Mouse (Mus musculus) heart, embryonic 13.5 days (tissue): ENCODE results near the gene Gpsm2. TPM values are rescaled to one million over a fixed set of nuclear protein-coding genes. Genes with fewer than 3 reads are reported as not detected.
A peak's percentile ranks its signal among the peaks of the same experiment; 100 is the strongest.
"Not testable (repeated sequence)": the region's sequence is repeated elsewhere in the genome, so short reads cannot be mapped to it uniquely, and the experiment has no call there.

Experiments
- ATAC-seq: fragments of 200-750 bp; cut with Nextera tagmentation; 2 replicates; pipeline ENCODE4 v1.8.0; 2017; ENCODE audit warnings: moderate TSS enrichment; ENCODE audit not compliant: insufficient number of reproducible peaks, low FRiP score, low TSS enrichment; ENCODE audit errors: extremely low read depth
- H3K27ac ChIP-seq: fragments of 300-500 bp; sonication (generic); replicated peaks from 2 replicates; pipeline ENCODE4 v1.5.1; 2015; ENCODE audit warnings: moderate library complexity, mild to moderate bottlenecking, inconsistent platforms
- H3K27me3 ChIP-seq: fragments of 300-500 bp; sonication (generic); replicated peaks from 2 replicates; pipeline ENCODE4 v1.6.1; 2015; ENCODE audit warnings: mild to moderate bottlenecking, inconsistent platforms
- H3K36me3 ChIP-seq: fragments of 300-500 bp; sonication (generic); 2 replicates; pipeline ENCODE4 v1.6.1; 2015; ENCODE audit warnings: mild to moderate bottlenecking, inconsistent platforms
- H3K4me1 ChIP-seq: fragments of 300-500 bp; sonication (generic); 2 replicates; pipeline ENCODE4 v1.6.1; 2015; ENCODE audit warnings: inconsistent platforms
- H3K4me2 ChIP-seq: fragments of 300-500 bp; sonication (generic); 2 replicates; pipeline ENCODE4 v1.6.1; 2015; ENCODE audit warnings: inconsistent platforms, mild to moderate bottlenecking, moderate library complexity
- H3K4me3 ChIP-seq: fragments of 300-500 bp; sonication (generic); 2 replicates; pipeline ENCODE4 v1.5.1; 2015; ENCODE audit warnings: moderate library complexity, mild to moderate bottlenecking, inconsistent platforms
- H3K9ac ChIP-seq: fragments of 300-500 bp; sonication (generic); 2 replicates; pipeline ENCODE4 v1.6.1; 2015; ENCODE audit warnings: inconsistent platforms, mild to moderate bottlenecking, moderate library complexity
- H3K9me3 ChIP-seq: fragments of 300-500 bp; sonication (generic); 2 replicates; pipeline ENCODE4 v1.6.1; 2016; ENCODE audit warnings: inconsistent platforms
- WGBS: fragments of 180-500 bp; shearing (Covaris S2); methylation state at CpG from one replicate; pipeline ENCODE4 v1.1.7; 2015; ENCODE audit warnings: mixed read lengths; 5-methylcytosine and 5-hydroxymethylcytosine counted together
- polyA plus RNA-seq: library from polyadenylated mRNA; unstranded; fragments of >200 nt; fragmentation: Nextera tagmentation; extraction: Ambion mirVana; gene quantifications from 2 replicates; pipeline ENCODE4 v1.2.1, GENCODE M21; 2015

Gene Gpsm2
- polyA plus RNA-seq, 1 experiment from 2014 or later = 27.1 TPM

- no peak overlapping the region for H3K27ac ChIP-seq
- no peak for ATAC-seq
Measured at GRCm38 (mm10) chr3:108694321-108694720, 27.8 kb downstream of the Gpsm2 start.

GRCm38 (mm10) chr3:108689979-108690378 is 32.1 kb downstream of the Gpsm2 start:
- Histone ChIP-seq H3K9ac (no peak overlapping the region), H3K4me3 (no peak overlapping the region), H3K4me1 (no peaks in the 10 kb centered on the region), H3K36me3 (peaks cover 69% of the 10 kb centered on the region), H3K27me3 (no peaks in the 10 kb centered on the region), H3K9me3 (no peaks in the 10 kb centered on the region), H3K4me2 (no peak overlapping the region), H3K27ac (no peak overlapping the region)
- ATAC-seq = no peak
- 82% methylated on average over 4 of the region's 4 CpGs for WGBS

More at GRCm38 (mm10) chr3:108694321-108694720, 27.8 kb downstream of the Gpsm2 start:
- 65% methylated on average over 9 of the region's 9 CpGs for WGBS
- peaks cover 68% of the 10 kb centered on the region for H3K36me3 ChIP-seq
- H3K4me1 ChIP-seq = no peaks in the 10 kb centered on the region
- H3K27me3 ChIP-seq = no peaks in the 10 kb centered on the region
- H3K9me3 ChIP-seq = no peaks in the 10 kb centered on the region
- H3K4me2 ChIP-seq = no peak overlapping the region
- H3K4me3 ChIP-seq = no peak overlapping the region
- no peak overlapping the region for H3K9ac ChIP-seq

GRCm38 (mm10) chr3:108689446-108689845 is 32.7 kb downstream of the Gpsm2 start:
- H3K4me1 ChIP-seq = no peaks in the 10 kb centered on the region
- 88% methylated on average over 8 of the region's 8 CpGs for WGBS
- no peaks in the 10 kb centered on the region for H3K9me3 ChIP-seq
- H3K4me3 ChIP-seq = no peak overlapping the region
- no peak overlapping the region for H3K27ac ChIP-seq
- H3K27me3 ChIP-seq = no peaks in the 10 kb centered on the region
- no peak for ATAC-seq
- peaks cover 67% of the 10 kb centered on the region for H3K36me3 ChIP-seq
- no peak overlapping the region for H3K9ac ChIP-seq
- no peak overlapping the region for H3K4me2 ChIP-seq

- Histone ChIP-seq H3K4me2 (no peak overlapping the region), H3K9me3 (no peaks in the 10 kb centered on the region), H3K27me3 (no peaks in the 10 kb centered on the region), H3K36me3 (peaks cover 67% of the 10 kb centered on the region), H3K27ac (no peak overlapping the region), H3K4me1 (no peaks in the 10 kb centered on the region), H3K4me3 (no peak overlapping the region), H3K9ac (no peak overlapping the region)
- 88% methylated on average over 6 of the region's 6 CpGs for WGBS
- ATAC-seq = no peak
Measured at GRCm38 (mm10) chr3:108689015-108689441, 33.1 kb downstream of the Gpsm2 start.

GRCm38 (mm10) chr3:108685701-108686100 is 36.4 kb downstream of the Gpsm2 start:
- no peak overlapping the region for H3K9ac ChIP-seq
- H3K36me3 ChIP-seq = peaks cover 87% of the 10 kb centered on the region
- WGBS = 95% methylated on average over 7 of the region's 7 CpGs
- H3K27me3 ChIP-seq = no peaks in the 10 kb centered on the region
- no peak overlapping the region for H3K4me2 ChIP-seq
- H3K4me3 ChIP-seq = no peak overlapping the region
- ATAC-seq = no peak
- H3K27ac ChIP-seq = no peak overlapping the region
- no peaks in the 10 kb centered on the region for H3K4me1 ChIP-seq
- H3K9me3 ChIP-seq = no peaks in the 10 kb centered on the region

- H3K4me1 ChIP-seq, H3K4me3 ChIP-seq, ATAC-seq, H3K9ac ChIP-seq, H3K27me3 ChIP-seq, H3K27ac ChIP-seq, H3K4me2 ChIP-seq, H3K9me3 ChIP-seq: not testable (repeated sequence)
- 88% methylated on average over 5 of the region's 5 CpGs for WGBS
- H3K36me3 ChIP-seq = peaks cover 90% of the 10 kb centered on the region
Measured at GRCm38 (mm10) chr3:108683597-108683996, 38.5 kb downstream of the Gpsm2 start.

- H3K4me3 ChIP-seq = no peak overlapping the region
- H3K9me3 ChIP-seq = no peaks in the 10 kb centered on the region
- no peaks in the 10 kb centered on the region for H3K27me3 ChIP-seq
- no peak for ATAC-seq
- WGBS = 78% methylated on average over 4 of the region's 4 CpGs
- no peaks in the 10 kb centered on the region for H3K4me1 ChIP-seq
- H3K4me2 ChIP-seq = no peak overlapping the region
- no peak overlapping the region for H3K27ac ChIP-seq
- H3K36me3 ChIP-seq = peaks cover 96% of the 10 kb centered on the region
- no peak overlapping the region for H3K9ac ChIP-seq
Measured at GRCm38 (mm10) chr3:108681004-108681403, 41.1 kb downstream of the Gpsm2 start.

- no peaks in the 10 kb centered on the region for H3K9me3 ChIP-seq
- WGBS = 70% methylated on average over 4 of the region's 4 CpGs
- no peak overlapping the region for H3K9ac ChIP-seq
- H3K4me2 ChIP-seq = no peak overlapping the region
- no peak overlapping the region for H3K4me3 ChIP-seq
- ATAC-seq = no peak
- no peak overlapping the region for H3K27ac ChIP-seq
- peaks cover 92% of the 10 kb centered on the region for H3K36me3 ChIP-seq
- no peaks in the 10 kb centered on the region for H3K27me3 ChIP-seq
- no peaks in the 10 kb centered on the region for H3K4me1 ChIP-seq
Measured at GRCm38 (mm10) chr3:108676616-108677015, 45.5 kb downstream of the Gpsm2 start.

GRCm38 (mm10) chr3:108660941-108661340 is 61.2 kb downstream of the Gpsm2 start:
- Histone ChIP-seq H3K4me2 (no peak overlapping the region), H3K27me3 (no peaks in the 10 kb centered on the region), H3K4me3 (no peak overlapping the region), H3K4me1 (no peaks in the 10 kb centered on the region), H3K27ac (no peak overlapping the region), H3K9me3 (peaks cover 3% of the 10 kb centered on the region; the same call in 1 of the 2 replicates), H3K36me3 (peaks cover 65% of the 10 kb centered on the region), H3K9ac (no peak overlapping the region)
- WGBS = 84% methylated on average over 1 of the region's 1 CpGs
- no peak for ATAC-seq

- 90% methylated on average over 9 of the region's 9 CpGs for WGBS
- no peak overlapping the region for H3K9ac ChIP-seq
Measured at GRCm38 (mm10) chr3:108658612-108659011, 63.5 kb downstream of the Gpsm2 start.

GRCm38 (mm10) chr3:108655486-108655885 is 66.6 kb downstream of the Gpsm2 start:
- no peak overlapping the region for H3K27ac ChIP-seq
- no peak for ATAC-seq

More at GRCm38 (mm10) chr3:108658612-108659011, 63.5 kb downstream of the Gpsm2 start:
- Histone ChIP-seq H3K4me3 (no peak overlapping the region), H3K27me3 (no peaks in the 10 kb centered on the region), H3K36me3 (peaks cover 43% of the 10 kb centered on the region), H3K27ac (no peak overlapping the region), H3K4me2 (no peak overlapping the region), H3K4me1 (peaks cover 9% of the 10 kb centered on the region), H3K9me3 (peaks cover 3% of the 10 kb centered on the region; the same call in 1 of the 2 replicates)
- no peak for ATAC-seq

GRCm38 (mm10) chr3:108654566-108654965 is 67.5 kb downstream of the Gpsm2 start:
- H3K9ac ChIP-seq = peak overlapping the region; percentile 89
- no peak for ATAC-seq
- H3K4me2 ChIP-seq = peak overlapping the region; percentile 75
- H3K9me3 ChIP-seq = no peaks in the 10 kb centered on the region
- H3K4me3 ChIP-seq = peak overlapping the region; percentile 76
- no peak overlapping the region for H3K27ac ChIP-seq
- no peaks in the 10 kb centered on the region for H3K27me3 ChIP-seq
- H3K4me1 ChIP-seq = peaks cover 16% of the 10 kb centered on the region
- 22% methylated on average over 14 of the region's 14 CpGs for WGBS
- H3K36me3 ChIP-seq = peaks cover 11% of the 10 kb centered on the region; the same call in 1 of the 2 replicates

More at GRCm38 (mm10) chr3:108655486-108655885, 66.6 kb downstream of the Gpsm2 start:
- peaks cover 13% of the 10 kb centered on the region; the same call in 1 of the 2 replicates for H3K36me3 ChIP-seq
- H3K4me2 ChIP-seq = no peak overlapping the region
- 82% methylated on average over 7 of the region's 7 CpGs for WGBS
- H3K4me1 ChIP-seq = peaks cover 16% of the 10 kb centered on the region
- H3K9me3 ChIP-seq = no peaks in the 10 kb centered on the region
- H3K27me3 ChIP-seq = no peaks in the 10 kb centered on the region
- 0 out of 2 replicates have a peak overlapping the region, but pooled peaks have one; percentile 89 for H3K9ac ChIP-seq
- no peak overlapping the region for H3K4me3 ChIP-seq
